Mouse (Mus musculus) urinary bladder, postnatal 25 days (tissue): ENCODE results near the gene Stx1b.
A peak's percentile ranks its signal among the peaks of the same experiment; 100 is the strongest.

Experiments
- DNase-seq: peaks from one replicate; pipeline ENCODE4 v3.0.0; 2022; ENCODE audit warnings: low spot score

Stx1b gene

GRCm38 (mm10) chr7:127817053-127817452, 7.3 kb downstream of the Stx1b start:
- no peak for DNase-seq

GRCm38 (mm10) chr7:127815954-127816821, 8.2 kb downstream of the Stx1b start:
- DNase-seq, result peak; percentile 33

GRCm38 (mm10) chr7:127815116-127815665, 9.2 kb downstream of the Stx1b start:
- no peak for DNase-seq

GRCm38 (mm10) chr7:127814241-127814921, 10.0 kb downstream of the Stx1b start:
- peak; percentile 35 for DNase-seq

GRCm38 (mm10) chr7:127813821-127814220, 10.5 kb downstream of the Stx1b start:
- no peak for DNase-seq

GRCm38 (mm10) chr7:127812292-127812691, 12.1 kb downstream of the Stx1b start:
- DNase-seq, result no peak

- DNase-seq, result no peak
These were observed 13.1 kb downstream of the Stx1b start for GRCm38 (mm10) chr7:127811240-127811639.

- DNase-seq, result no peak
These were observed 13.7 kb downstream of the Stx1b start for GRCm38 (mm10) chr7:127810650-127811049.

GRCm38 (mm10) chr7:127809846-127810245, 14.5 kb downstream of the Stx1b start:
- DNase-seq, result no peak

- DNase-seq, result no peak
These were observed 15.5 kb downstream of the Stx1b start for GRCm38 (mm10) chr7:127808821-127809220.

GRCm38 (mm10) chr7:127802313-127802712, 22.0 kb downstream of the Stx1b start:
- no peak for DNase-seq

GRCm38 (mm10) chr7:127801010-127801621, 23.2 kb downstream of the Stx1b start:
- no peak for DNase-seq

- DNase-seq, result peak; percentile 93
These were observed 23.8 kb downstream of the Stx1b start, which contains the start of gene Hsd3b7 for GRCm38 (mm10) chr7:127800435-127801009. Gene Hsd3b7 (plus strand): TSS chr7:127800604.

- DNase-seq, result no peak
These were observed 24.6 kb downstream of the Stx1b start for GRCm38 (mm10) chr7:127799738-127800137.

- no peak for DNase-seq
These were observed 25.1 kb downstream of the Stx1b start for GRCm38 (mm10) chr7:127799211-127799610.

GRCm38 (mm10) chr7:127798591-127798990, 25.8 kb downstream of the Stx1b start:
- DNase-seq, result no peak

- DNase-seq, result no peak
These were observed 27.1 kb downstream of the Stx1b start for GRCm38 (mm10) chr7:127797076-127797845.

- DNase-seq, result no peak
These were observed 39.0 kb downstream of the Stx1b start, which contains the start of gene Gm49388 for GRCm38 (mm10) chr7:127785308-127785707. Gene Gm49388 (plus strand): TSS chr7:127785608.

- DNase-seq, result no peak
These were observed 46.0 kb downstream of the Stx1b start for GRCm38 (mm10) chr7:127778350-127778749.

- peak; percentile 63 for DNase-seq
These were observed 46.7 kb downstream of the Stx1b start for GRCm38 (mm10) chr7:127777474-127778266.
